Mouse (Mus musculus) gastrocnemius, postnatal 10 days (tissue): ENCODE results near the gene Plekha4. TPM values are rescaled to one million over a fixed set of nuclear protein-coding genes. Genes with fewer than 3 reads are reported as not detected.
"Not testable (repeated sequence)": the region's sequence is repeated elsewhere in the genome, so short reads cannot be mapped to it uniquely, and the experiment has no call there.

Experiments
- DNase-seq: peaks from one replicate; pipeline ENCODE4 v3.0.0; 2021; ENCODE audit warnings: mixed read lengths
- long read RNA-seq, 2 experiments: library from polyadenylated mRNA; stranded (forward); transcript quantifications; one replicate each; pipeline ENCODE4 v2.0.0; 2021
- total RNA-seq, 2 experiments: library from RNA; stranded (reverse); gene quantifications; 2 replicates each; pipeline ENCODE4 v1.2.3; 2021

Plekha4 gene
- 10 to 100 TPM; 14.8 to 16.3 TPM for total RNA-seq
- long read RNA-seq, experiment 1, partial matches to known transcripts = 2 of 7 reads
- long read RNA-seq, experiment 1, other reads (novel, unspliced or antisense) = 4 of 7 reads
- long read RNA-seq, experiment 2, partial matches to known transcripts = 2 of 8 reads
- long read RNA-seq, experiment 2, other reads (novel, unspliced or antisense) = 3 of 8 reads

DNA sequence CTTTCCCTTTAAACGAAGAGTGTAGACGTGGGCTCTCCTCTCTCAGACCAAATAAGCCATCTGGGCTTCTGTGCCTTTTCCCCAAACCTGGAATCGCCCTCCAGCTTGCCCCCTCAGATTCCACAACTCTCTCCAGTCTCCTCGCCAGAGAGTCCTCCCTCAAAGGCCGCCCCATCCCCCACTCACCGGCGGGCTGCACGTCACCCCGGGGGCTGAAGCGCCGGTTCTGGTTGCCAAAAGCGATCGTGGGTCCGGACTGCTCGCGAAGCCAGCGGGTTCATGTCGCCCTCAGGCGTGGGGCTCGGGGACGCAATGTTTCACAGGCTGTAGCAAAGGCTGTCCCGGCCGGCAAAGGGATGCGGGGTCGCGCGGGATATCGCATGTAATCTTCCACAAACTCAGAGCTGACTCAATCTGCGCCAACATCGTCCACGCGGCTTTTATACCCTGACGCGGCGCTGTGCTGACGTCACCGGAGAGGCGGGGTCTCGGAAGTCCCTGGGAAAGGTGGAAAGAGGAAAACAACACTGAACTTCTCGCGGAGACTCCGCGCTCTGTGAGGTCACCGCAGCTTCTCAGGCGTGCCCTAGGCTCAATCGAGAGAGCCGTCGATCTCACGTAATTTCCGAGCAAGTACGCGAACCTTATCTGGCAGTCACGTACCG lies at the start of gene Plekha4, which contains the start of gene Ppp1r15a:
Gene Plekha4 (plus strand): TSS at position 522 of the 665 bp plus-strand sequence.
Gene Ppp1r15a (minus strand): TSS at position 460 of the 665 bp plus-strand sequence.
- DNase-seq = peak; percentile 93

DNA sequence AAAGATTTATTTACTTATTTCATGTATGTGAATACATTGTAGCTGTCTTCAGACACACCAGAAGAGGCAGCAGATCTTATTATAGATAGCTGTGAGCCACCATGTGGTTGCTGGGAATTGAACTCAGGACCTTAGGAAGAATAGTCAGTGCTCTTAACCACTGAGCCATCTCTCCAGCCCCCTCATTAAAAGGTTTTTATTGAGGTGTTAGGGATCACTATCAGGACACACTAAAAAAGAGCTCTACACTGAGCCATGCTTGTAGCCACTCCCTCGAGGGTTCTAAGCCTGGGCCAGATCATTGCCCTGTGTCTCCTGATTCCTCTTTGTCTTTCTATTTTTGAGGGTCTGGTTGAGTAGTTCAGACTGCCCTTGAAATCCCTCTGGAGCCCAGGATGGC lies 49.7 kb upstream of the Plekha4 start:
- no peak for DNase-seq

DNA sequence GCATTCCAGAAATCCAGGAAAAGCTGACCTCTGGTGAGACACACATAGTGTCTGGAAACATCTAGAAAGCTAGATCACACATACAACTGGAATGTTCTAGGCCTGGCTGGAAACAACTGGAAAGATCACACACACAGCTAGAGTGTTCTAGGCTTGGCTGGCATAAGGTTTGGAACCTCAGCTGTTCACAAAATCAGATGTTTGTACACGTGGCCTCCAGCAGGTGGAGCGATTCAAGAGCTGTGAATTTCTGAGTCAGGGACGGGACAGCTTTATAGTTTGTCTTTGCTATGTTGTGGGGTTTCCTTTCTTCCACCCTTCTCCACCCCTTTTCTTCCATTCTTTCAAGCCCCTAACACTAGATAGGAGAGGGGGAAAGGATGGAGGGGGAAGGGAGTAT lies 49.1 kb upstream of the Plekha4 start:
- DNase-seq = no peak

DNA sequence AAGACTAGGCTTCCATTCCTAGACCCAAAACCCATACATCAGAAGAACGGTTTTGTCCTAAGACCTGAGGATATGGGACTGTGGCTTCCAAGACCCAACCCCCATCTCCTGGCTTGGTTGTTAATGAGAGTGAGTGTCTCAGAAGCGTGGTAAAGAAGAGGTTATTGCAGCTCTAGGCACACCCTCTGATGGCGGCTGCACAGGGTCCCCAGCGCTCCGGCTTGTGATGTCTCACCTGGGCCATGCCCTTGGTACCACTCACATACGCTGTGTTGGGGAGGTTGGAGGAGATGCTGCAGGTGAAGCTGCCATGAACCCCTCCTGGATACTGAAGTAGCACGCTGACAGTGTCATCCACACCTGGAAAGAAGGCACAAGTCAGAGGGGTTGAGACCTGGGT lies 47.4 kb upstream of the Plekha4 start:
- DNase-seq = no peak

DNA sequence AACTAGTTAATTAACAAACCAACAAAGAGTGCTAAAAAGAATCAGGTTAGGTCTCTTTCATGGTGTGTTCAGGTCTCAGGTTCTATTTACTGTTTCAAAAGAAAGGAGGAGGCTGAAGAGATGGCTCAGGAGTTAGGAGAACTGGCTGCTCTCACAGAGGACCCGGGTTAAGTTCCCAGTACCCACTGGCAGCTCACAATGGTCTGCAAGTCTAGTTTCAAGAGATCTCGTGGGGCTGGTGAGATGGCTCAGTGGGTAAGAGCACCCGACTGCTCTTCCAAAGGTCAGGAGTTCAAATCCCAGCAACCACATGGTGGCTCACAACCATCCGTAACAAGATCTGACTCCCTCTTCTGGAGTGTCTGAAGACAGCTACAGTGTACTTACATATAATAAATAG lies 45.8 kb upstream of the Plekha4 start:
- not testable (repeated sequence) for DNase-seq

DNA sequence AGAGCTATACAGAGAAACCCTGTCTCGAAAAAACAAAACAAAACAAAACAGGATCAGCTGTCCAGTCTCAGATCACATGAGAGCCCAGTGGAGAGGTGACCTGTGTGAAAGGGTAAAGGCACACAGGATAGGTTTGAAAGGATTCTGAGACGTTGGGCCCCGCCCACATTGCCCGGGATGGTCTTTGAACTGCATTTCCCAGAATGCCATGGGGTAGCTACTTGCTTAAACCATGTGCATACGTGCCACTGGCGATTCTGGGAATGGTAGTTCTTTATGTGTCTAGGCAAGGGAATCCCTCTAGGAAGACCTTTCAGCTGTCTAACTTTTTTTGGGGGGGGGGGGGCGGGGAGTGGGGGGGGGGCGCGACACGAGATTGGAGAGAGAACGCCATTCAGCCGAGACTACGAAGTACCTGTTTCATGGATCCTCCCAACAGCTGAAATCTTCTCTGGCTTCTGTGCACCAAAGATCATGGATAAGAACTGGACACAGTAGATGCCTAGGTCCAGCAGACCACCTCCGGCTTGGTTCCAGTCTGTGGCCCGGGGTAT lies 44.7 kb upstream of the Plekha4 start, which contains the start of gene Tulp2:
Gene Tulp2 (plus strand): TSS at position 504 of the 554 bp plus-strand sequence.
- DNase-seq = peak; percentile 53

DNA sequence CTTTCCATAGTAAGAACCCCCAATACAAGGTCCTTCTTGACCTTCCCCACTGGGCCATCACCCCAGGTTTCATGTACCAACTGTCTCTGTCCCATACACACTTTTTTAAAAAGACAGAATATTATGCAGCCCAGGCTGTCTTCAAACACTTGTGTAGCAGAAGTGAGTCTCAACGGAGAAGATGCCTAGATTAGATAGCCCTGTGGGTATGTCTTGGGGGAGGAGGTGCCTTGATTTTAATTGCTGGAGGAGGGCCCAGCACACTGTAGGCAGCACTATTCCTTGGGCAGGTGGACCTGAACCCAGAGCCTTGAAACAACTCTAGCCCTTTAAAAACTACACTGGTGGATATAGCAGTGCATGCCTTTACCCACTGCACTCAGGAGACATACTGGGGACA lies 44.0 kb upstream of the Plekha4 start:
- no peak for DNase-seq

DNA sequence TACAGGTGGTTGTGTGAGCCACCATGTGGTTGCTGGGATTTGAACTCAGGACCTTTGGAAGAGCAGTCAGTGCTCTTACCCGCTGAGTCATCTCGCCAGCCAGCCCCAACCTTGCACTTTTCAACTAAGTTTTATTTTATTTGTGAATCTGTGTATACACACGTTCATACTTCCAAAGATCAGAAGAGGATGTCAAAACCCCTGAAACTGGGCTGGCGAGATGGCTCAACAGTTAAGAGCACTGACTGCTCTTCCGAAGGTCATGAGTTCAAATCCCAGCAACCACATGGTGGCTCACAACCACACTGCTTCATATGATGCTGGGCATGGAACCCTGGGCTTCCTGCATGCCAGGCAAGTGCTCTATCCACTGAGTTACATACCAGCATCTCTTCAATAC lies 41.1 kb upstream of the Plekha4 start:
- not testable (repeated sequence) for DNase-seq

DNA sequence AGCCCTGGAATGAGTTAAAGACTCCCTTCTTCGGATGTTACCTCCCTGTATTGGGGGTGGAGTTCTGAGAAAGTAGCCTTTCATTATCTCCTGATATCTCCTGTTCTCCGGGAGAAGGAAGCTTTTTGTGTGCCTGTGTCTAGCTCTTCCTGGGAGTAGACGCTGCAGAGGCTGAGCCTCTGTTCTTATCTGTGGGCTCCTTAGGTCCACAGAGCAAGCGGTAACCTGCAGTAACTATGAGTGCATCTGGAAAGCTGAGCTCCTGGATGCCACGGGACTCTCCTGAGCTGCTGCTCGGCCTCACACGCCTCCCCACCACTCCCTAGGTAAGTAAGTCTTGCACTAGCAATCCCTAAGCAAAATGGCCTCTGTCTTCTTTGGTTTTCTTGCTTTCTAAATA lies 40.0 kb upstream of the Plekha4 start:
- DNase-seq = no peak

DNA sequence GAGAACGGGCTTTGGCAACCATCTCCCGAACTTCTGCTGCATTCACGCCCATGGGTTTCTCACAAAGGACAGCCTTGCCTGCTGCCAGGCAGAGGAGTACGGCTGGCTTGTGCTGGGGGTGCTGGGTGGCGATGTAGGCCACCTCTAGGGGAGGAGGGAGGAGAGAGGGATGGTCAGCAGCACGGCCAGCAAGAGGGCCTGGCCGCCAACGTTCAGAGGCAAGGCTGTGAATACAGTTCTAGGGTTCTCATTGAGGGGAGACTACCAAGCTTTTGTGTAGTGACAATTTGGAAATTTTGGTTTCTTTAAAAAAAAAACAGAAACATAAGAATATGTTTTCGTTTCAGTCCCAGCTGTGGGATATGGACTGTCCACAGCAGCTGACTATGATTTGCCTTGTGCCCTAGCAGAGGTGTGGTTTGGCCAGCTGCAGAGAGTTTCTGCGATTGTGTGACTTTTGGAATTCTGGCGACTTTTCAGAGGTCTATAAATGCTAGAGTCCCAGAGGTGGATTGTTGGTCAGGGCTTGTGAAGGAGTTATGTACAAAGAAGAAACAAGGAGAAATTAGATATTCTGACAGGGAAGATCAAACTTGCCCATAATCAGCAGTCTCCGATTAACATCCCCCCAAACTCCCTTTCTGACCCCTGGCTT lies 39.2 kb upstream of the Plekha4 start, which contains the start of gene Gm45808:
Gene Gm45808 (minus strand): TSS at position 51 of the 655 bp plus-strand sequence.
- no peak for DNase-seq

DNA sequence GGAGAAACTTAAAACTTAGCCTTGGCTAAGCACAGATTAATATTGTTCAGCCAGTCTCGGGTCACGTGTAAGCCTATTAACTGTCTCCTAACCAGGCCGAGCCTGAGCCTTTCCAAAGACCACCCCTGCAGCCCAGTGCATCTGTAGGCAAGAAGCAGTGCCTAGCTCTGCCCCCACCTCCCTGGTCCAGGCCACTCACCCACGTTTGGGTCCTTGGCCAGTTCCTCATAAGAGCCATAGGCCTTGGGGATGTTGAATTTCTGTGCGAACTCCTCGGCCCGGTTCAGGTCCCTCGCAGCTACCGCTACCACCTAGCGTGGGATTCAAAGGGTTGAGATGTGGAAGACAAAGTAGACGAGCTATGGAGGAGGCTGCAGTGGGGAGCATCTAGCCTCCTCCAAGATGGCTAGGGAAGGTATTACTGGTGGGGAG lies 38.3 kb upstream of the Plekha4 start:
- no peak for DNase-seq

DNA sequence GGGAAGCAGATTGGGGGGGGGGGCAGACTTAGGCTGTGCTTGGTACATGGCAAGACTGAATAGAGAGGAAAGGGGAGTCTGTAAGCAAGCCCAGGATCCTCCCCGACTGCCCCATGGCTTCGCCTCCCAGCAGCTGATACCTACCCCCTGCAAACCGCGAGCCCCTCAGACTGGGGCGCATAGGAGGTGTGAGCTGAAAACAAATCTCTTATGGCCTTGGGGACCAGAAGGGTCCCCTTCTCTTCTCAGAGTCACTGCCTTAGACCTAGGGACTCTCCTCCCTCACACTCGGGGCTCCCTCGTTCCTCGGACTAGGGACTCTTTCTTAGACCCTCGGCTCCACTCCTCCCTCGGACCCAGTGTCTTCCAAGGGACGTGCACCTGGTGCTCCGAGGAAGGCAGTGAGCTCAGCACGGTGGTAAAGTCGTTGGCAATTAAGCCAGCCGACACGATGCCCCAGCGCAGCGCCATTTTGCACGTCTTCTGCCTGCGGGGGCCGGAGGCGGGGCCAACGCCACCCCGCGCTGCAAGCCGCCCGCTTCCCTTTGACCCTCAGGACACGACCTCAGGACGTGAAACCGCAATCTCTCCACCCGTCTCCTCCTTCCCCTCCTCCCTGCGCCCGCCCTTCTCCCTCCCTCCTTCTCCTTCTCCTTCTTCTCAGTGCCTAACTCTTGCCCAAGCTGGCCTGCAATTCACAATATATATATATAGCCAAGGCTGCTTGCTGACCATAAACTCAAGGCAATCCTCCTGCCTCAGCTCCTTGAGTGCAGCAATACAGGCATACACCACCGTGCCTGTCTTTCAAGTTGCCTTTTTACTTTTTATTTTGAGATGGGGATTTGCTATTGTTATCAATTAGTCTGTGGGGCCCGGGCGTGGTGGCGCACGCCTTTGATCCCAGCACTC lies 37.6 kb upstream of the Plekha4 start, which contains the start of gene Dhdh:
Gene Dhdh (minus strand): TSS at position 513 of the 912 bp plus-strand sequence.
- DNase-seq = peak; percentile 67

DNA sequence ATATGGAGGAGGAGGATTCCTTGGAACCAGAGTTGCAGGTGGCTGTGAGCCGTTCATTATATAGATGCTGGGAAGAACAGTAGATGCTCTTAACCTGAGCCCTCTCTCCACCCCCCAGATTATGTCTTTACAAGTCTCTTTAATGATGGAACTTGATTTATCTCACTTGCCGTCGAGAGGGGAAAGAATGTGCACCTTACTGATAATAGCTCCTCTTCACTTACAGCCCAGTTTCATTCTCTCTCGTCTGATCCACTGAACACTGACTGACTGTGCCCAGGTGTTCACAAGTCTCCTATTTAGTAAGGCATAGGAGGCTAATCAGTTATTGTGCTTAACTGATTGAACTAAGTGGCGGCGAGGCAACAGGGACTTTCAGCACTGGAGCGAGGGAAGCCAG lies 36.6 kb upstream of the Plekha4 start:
- DNase-seq = no peak

DNA sequence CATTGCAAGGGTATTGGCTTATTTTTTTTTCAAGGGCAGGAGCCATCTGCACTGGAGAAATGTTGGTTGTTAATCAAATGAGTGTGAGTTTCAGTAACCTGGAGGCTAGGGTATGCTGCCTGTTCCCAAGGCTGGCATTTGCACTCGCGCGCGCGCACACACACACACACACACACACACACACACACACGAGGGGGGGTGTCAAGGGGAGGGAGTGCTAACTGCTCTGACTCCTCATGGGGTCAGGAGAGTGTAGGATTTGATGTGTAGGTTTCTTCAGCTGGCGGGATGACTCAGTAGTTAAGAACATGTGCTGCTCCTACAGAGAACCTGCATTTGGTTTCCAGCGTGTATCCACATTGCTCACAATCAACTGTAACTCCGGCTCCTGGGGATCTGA lies 35.3 kb upstream of the Plekha4 start:
- DNase-seq = no peak

DNA sequence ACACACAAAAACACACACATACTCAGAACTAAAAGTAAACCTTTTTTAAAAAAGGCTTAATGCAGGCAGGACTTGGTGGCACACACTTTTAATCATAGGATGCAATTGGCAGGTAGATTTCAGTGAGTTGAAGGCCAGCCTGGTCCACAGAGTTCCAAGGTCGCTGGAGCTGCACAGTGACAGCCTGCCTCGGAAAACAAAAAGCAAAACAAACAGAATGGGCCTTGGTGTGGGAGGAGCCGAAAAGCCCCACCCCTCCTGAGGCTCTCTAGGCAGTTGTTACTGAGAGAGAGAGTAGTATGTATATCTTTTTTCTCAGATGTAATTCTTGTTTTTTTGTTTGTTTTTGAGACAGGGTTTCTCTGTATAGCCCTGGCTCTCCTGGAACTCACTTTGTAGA lies 34.9 kb upstream of the Plekha4 start:
- DNase-seq = no peak

DNA sequence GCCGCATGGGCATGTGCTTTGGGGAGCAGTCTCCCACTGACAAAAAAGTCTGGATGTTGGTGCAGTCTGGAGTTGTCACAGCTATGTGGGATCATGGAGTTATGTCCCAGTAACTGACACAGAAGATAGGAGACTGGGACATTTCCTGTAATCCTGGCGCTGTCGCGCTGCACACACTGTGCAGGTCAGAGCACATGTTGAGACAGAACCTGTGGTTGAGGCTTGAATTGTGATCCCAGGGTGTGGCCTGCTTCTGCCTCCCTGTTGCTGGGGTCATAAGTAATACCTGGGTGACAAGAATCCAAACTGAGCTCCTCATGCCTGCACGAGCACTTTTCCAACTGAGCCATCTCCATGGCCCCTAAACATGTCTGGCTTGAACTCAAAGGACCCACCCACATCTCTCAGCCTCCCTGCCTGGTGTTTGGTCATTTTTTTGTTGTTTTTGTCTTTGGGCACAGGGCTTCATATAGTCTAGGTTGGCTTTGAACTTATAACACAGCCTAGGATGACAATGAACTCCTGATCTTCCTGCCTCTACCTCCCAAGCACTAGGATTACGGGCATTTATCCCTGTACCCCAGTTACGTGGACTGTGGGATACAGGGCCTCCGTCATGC lies 33.8 kb upstream of the Plekha4 start:
- DNase-seq = no peak

DNA sequence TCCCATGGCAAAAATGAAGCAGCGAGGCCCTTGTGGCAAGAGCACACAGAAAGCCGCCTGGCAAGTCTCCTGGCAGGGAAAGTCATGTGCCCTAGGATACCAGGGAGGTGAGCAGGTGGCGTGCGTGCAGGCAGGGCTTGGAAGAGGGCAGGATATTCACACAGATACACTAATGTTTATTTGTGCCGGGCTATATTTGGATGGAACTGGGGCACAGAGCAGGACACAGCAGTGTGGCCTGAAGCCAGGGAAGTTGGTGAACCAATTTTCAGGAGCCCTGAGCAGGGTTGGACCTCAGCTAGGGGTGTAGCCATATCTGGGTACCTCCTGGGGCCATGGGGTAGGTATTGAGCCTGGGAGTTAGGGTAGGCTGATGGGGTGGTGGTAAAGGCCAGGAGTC lies 33.2 kb upstream of the Plekha4 start:
- DNase-seq = no peak

DNA sequence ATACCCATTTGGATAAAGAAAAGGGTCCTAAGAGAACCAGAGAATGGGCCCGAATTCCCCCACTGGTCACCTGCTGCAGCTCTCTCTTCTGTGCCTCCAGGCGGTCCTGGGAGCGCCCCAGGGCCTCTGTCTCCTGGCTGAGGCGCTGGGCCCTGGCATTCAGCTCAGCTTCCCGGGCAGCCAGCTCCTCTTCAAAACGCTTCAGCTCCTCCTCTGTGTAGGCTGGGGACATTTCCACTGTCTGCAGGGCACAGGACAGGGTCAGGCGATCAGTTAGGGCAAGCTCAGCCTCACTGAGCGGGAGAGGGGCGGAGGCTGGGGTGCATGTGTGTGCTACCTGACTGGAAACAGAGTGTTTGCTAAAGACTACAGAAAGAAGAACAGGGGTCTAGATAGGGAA lies 31.6 kb upstream of the Plekha4 start:
- DNase-seq = no peak

DNA sequence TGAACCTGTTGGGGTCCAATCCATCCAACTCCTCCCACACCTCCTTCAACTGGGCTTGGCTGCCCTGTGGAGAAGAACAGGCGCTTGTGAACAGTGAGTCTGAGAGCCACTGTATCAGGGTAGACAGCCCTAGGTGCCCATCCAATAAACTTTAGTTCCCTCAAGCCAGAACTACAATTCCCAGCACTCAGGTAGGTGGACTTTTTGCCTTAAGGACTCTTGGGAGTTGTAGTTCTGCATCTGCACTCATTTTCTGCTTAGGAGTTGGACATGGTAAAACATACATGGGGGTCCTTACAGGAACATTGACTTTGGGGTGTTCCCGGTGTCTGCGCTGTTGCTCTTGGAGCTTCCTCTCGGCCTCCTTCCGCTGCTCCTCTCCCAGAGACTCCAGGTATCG lies 27.7 kb upstream of the Plekha4 start:
- DNase-seq = no peak

DNA sequence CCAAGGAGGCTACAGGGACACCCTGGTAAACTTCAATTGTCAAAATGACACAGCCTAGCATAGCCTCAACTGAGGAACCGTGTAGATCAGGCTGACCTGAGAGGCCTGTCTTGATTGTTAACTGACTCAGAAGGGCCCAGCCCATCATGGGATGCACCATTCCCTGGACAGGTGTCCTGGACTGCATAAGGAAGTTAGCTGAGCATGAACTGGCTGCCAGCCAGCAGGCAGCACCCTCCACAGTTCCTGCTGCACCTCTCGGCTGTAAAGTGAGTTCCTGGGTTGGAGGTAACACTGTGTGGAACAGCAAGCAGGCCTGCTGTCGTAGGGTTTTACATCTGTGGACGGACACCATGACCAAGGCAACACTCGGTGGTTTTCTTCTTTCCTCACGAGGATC lies 18.5 kb upstream of the Plekha4 start:
- no peak for DNase-seq

DNA sequence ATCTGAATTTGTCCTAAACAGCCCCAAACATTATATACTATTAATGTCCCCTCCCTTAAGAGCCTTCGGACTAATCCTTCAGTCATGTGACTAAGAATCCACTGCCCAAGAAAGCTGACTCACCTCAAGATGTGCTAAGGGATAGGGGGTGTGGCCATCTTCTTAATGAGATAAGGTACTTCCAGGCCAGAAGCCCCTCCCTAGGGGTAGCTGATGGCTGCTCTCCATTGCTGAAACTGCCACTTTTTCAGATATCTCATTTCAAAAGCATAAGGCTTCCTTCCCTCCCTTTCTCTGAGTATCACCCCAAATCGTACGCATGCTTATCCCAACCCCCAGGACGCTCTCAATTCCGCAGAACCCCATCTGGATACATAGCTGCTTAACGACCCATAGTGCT lies 17.6 kb upstream of the Plekha4 start:
- DNase-seq = no peak
